Mouse (Mus musculus) urinary bladder, postnatal 25 days (tissue): ENCODE data around the gene Nfkbie.
A peak's percentile ranks its signal among the peaks of the same experiment; 100 is the strongest.

Source experiments
- DNase-seq: peaks from one replicate; pipeline ENCODE4 v3.0.0; 2022; ENCODE audit warnings: low spot score

Nfkbie gene

DNA sequence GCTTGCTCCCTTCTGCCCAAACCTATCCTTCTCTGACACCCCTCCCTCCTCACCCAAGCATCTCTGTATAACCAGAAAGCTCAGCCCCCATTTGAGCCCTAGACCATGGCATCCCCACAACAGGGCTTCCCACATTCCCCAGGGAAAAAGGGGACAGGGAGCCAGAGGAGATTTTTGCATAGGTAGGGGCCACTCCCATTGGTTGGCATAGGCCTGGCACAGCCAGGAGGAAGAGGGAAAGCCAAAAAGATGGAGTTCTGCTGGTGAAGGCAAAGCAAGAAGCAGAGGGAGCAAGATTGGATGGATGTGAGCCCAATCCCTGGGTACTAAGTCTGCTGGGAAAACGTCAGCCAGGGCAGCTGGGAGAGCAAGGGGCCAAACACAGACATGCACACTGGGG is 12.4 kb upstream of the Nfkbie start:
- DNase-seq: no peak

DNA sequence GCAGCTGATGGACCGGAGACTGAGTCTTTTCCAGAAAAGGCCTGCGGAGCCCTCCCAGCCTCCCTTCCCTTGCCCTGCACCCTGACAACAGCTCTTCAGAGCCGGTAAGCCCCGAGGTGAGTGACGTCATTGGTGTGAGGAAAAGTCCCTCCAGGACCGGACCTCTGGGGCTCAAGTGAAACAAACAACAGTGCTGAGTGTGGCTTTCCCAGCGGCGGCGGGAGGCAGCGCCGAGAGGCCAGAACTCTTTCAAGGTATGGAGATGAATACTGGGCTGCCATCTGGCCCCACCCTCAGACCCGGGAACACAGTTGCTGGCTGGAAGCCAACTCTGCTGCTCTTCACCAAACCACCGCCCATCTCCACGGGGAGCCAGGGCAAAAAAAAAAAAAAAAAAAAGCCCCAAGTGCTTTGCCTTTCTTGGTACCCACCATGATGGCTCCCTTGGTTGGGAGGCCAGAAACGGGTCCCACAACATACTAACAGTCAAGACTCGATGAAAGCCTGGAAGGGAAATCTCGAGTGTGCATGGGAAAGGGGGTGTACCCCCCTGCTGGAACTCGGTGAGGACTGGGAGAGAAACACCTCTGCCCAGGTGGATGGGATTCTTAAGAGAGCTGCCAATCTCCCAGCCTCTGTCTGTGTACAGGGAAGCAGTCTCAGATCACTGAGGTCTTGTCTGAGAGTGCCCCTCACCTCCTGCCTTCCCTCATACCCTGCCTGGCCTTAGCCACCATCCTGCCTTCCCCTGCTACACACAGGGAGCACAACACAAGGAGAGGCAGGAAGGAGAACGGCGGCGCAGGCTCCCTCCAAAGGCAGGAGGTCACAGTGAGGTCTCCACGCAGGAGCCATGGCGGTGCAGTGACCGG is 11.3 kb upstream of the Nfkbie start:
- DNase-seq: no peak

- no peak for DNase-seq
Observed at GRCm38 (mm10) chr17:45544873-45545277, 10.6 kb upstream of the Nfkbie start.

DNA sequence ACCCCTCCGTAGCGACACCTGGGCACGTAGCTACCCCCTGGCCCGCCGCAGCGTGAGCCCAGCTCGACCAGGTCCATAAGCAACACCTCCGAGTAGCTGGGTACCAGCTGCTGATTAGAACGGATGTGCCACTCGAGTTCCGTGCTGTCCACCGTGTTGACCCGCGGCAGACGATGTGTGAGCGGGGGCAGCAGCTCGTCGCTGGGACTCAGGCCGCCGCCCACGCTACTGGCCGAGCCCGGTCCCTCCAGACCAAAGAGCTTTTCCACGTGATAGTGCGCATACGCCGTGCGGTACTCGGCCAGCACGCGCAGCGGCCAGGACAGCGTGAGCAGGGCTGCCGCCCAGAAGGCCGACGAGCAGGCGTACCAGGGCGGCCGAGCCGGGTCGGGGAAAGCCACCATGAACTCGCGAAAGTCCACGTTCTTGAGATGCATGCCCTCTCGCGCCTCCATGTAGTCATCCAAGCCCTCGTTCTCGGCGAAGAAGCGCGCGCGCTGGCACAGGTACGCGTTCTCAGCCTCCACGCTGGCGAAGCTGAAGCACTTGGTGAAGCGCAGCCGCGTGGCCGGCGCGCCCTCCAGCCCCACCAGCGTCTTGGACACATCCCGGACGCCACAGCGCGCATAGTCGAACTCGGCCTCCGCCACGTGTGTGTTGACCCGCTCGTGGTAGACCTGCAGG is 10.1 kb upstream of the Nfkbie start:
- no peak for DNase-seq

- DNase-seq: no peak
Observed at GRCm38 (mm10) chr17:45546941-45547340, 8.6 kb upstream of the Nfkbie start.

DNA sequence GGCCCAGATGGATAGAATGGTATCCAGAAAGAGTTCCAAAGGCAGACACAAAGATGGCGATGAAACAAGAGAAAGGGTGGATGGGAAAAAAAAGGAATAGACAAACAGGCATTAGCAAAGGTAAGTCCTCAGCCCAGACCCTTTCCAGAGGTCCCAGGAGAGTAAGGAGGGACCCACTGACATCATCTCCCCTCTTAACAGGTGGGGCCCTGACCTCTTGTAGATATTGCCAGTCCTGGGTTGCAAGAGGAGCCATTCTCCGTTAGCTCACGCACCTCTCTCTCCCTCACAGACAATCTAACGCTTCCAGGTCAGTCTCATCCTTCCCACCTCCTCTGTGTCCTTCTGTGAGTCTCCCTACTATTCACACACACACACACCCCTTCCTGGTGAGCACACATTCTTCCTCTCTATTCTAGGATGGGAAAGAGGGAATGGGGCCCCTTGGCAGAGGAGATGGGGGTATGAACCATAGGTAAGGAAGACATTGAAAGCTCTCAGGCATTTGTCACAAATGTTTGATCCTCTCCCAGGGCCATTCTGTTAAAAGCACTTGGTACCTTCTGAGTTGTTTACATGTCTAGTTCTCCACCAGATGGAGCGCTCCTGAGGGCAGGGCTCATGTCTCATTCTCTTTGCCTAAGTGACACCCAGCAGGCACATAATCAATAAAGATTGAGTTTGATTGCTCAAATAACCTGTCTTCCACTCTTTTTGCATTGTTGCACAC is 7.9 kb upstream of the Nfkbie start:
- no peak for DNase-seq

- no peak for DNase-seq
Observed at GRCm38 (mm10) chr17:45548541-45549512, 6.7 kb upstream of the Nfkbie start.

GRCm38 (mm10) chr17:45549617-45550181 is 5.8 kb upstream of the Nfkbie start, which contains the start of gene Tmem151b:
Gene Tmem151b (minus strand): TSS chr17:45549677.
- DNase-seq: no peak

DNA sequence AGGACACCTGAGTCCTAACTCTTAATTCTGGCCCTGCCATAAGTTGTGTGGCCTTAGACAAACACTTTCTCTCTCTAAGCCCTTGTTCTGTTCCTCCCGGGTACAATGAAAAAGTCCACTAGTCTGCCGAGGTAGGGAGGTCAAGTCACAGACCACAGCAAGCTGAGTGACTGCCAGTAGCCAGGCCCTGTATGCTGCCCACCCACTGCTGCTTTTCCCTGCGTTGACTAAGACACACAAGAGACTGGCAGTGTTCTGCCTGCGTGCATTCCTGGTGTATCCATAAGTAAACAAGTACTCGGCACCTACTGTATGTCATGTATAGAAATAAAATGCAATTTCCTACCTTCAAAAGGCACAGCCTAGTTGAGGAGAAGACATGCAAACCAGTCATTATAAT is 5.2 kb upstream of the Nfkbie start:
- DNase-seq: no peak

- DNase-seq: no peak
Observed at GRCm38 (mm10) chr17:45551249-45551796, 4.2 kb upstream of the Nfkbie start.

- peak; percentile 64 for DNase-seq
Observed at GRCm38 (mm10) chr17:45551816-45552451, 3.6 kb upstream of the Nfkbie start.

DNA sequence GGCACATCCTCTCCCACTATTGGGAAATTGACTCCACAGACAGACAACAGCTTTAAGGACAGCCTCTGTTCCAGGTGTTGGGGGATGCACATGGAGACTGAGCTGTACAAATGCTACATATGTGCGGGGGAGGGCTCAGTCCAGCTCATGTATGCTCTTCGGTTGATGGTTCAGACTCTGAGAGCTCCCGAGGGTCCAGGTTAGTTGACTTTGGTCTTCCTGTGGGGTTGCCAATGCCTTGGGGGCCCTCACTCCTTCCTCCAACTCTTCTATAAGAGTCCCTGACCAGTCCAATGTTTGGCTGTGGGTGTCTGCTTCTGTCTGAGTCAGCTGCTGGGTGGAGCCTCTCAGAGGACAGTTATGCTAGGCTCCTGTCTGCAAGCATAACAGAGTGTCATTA is 2.4 kb upstream of the Nfkbie start:
- DNase-seq: no peak

DNA sequence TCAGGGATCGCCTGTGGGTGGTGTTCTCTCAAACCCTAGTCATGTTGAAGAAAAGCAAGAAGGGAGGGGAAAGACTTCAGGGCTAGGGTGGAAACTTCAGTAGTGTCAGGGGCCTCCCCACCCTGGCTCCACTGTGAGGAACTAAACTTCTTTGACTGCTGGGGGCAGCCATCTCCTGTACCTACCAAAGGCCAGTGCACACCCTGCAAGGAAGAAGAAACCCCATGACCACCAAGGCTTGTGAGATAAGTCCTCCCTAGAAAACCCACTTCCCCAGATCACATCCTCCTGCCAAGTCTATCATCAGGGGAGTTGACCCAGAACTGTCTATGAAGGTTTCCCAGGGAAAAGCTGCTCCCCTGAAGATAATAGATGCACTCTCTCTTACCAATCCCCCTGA is 1.1 kb upstream of the Nfkbie start:
- DNase-seq: no peak

DNA sequence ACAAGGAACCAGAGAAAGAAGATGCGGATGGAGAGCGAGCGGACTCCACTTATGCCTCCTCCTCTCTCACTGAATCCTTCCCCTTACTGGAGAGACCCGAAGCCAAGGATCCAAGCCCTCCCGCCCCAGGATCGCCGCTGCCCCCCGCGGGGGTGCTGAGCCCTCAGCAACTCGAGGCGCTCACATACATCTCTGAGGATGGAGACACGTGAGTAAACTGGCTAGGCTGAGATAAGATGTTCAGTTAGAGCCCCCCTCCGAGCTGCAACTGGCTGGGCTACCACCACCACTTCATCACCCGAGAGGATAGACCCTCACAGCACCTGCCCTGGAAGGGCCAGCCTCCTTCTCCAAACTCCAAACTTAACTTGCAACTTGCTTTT is 595 bp downstream of the Nfkbie start:
- DNase-seq: no peak

GRCm38 (mm10) chr17:45556514-45557245 is 1.2 kb downstream of the Nfkbie start:
- no peak for DNase-seq

DNA sequence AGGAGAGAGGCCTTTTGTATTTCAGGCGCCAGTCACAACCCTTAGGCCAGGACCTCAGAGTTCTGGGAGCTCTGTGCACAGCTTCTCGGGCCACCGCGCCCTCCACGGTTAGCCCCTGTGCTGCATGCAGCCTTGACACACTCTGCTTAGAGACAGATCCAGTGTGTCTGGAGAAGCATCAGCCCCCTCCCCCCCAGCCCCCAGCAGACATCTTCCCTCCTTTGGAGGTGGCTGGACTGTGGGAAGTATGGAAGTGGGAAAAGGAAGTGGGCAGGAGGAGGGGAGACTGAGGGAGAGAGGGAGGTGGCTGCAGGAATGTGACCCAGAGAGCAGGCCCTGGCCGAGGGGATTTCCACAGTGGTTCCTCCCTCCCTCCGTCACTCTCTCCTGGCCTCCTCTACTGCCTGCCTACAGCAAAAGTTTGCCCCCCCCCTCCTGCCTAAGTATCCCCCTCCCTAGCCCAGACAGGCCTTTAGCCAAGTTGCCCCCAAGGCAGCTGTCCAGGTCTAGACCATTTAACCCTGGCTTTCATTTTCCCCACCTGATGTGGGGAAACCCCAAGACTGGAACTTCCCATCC is 1.8 kb downstream of the Nfkbie start:
- no peak for DNase-seq

DNA sequence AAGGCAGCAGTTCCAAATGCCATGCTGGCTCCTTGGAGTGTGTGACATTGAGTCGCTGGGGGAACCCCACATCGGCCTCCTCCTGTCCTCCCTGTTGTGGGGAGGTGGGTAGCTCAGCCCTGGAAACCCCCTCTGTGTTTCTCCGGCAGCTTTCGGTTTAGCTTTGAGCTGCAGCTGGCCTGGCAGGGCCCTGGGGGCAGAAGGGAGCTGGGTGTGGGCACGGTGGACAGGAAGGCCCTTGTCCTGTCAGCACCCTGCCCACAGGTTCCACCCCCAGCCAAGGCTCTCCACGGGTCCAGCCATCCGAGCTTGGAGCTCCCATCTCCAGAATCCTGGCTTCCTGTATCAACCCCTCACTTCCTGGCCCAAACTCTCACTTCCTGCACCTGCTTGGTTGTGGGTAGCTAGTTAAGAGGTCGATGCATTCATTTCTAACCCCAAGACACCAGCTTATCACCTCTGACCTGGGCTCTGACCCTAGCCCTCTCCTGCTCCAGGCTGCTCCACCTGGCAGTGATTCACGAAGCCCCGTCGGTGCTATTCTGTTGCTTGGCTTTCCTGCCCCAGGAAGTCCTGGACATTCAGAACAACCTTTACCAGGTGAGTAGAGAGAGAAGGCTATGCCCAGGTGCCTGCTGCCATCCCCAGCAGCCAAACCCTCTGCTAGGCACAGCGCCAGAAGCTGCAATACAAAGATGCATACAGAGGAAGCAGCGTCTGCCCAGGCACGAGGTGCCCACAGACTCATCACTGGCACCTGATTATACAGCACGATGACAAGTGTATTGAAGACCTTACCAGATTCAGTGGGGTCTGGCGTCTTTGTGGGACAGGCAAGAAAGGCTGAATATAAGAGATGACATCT is 2.7 kb downstream of the Nfkbie start:
- no peak for DNase-seq
